Mouse (Mus musculus) lung, postnatal 0 days (tissue): ENCODE results near the gene Cdkl2. TPM values are rescaled to one million over a fixed set of nuclear protein-coding genes. Genes with fewer than 3 reads are reported as not detected.

Source experiments
- ATAC-seq: fragments of 200-750 bp; cut with Nextera tagmentation; 2 replicates; pipeline ENCODE4 v1.8.0; 2017; ENCODE audit warnings: moderate library complexity
- DNase-seq: peaks from one replicate; pipeline ENCODE4 v3.0.0-alpha.2; 2016; ENCODE audit warnings: low spot score
- H3K27ac ChIP-seq: fragments of 300-500 bp; sonication (generic); 2 replicates; pipeline ENCODE4 v1.5.1; 2014; ENCODE audit warnings: antibody characterized with exemption, mild to moderate bottlenecking, low read length, mixed read lengths
- H3K27me3 ChIP-seq: fragments of 300-500 bp; sonication (generic); replicated peaks from 2 replicates; pipeline ENCODE4 v1.6.1; 2014; ENCODE audit warnings: low read length, mixed read lengths; ENCODE audit not compliant: insufficient read depth
- H3K36me3 ChIP-seq: fragments of 300-500 bp; sonication (generic); 2 replicates; pipeline ENCODE4 v1.6.1; 2014; ENCODE audit warnings: low read length, mixed read lengths; ENCODE audit not compliant: insufficient read depth
- H3K4me1 ChIP-seq: fragments of 300-500 bp; sonication (generic); 2 replicates; pipeline ENCODE4 v1.6.1; 2014; ENCODE audit warnings: antibody characterized with exemption, low read depth, low read length, mixed read lengths; ENCODE audit not compliant: insufficient read depth
- H3K4me2 ChIP-seq: fragments of 300-500 bp; sonication (generic); replicated peaks from 2 replicates; pipeline ENCODE4 v1.6.1; 2014; ENCODE audit warnings: low read depth, mild to moderate bottlenecking, low read length, moderate library complexity, mixed read lengths
- H3K4me3 ChIP-seq: fragments of 300-500 bp; sonication (generic); 2 replicates; pipeline ENCODE4 v1.5.1; 2014; ENCODE audit warnings: low read depth, low read length
- H3K9ac ChIP-seq: fragments of 300-500 bp; sonication (generic); replicated peaks from 2 replicates; pipeline ENCODE4 v1.6.1; 2014; ENCODE audit warnings: low read depth, mild to moderate bottlenecking
- H3K9me3 ChIP-seq: fragments of 300-500 bp; sonication (generic); 2 replicates; pipeline ENCODE4 v1.6.1; 2016; ENCODE audit warnings: low read length, mixed read lengths
- CTCF ChIP-seq: IDR thresholded peaks from 2 replicates; pipeline ENCODE4 v1.5.1; 2016; ENCODE audit warnings: antibody characterized with exemption, mild to moderate bottlenecking
- EP300 ChIP-seq: IDR thresholded peaks from 2 replicates; pipeline ENCODE4 v1.6.1; 2016; ENCODE audit warnings: antibody characterized with exemption, mild to moderate bottlenecking, control low read depth
- WGBS: fragments of 180-500 bp; shearing (Covaris S2); extraction: QIAGEN DNeasy Blood & Tissue Kit; methylation state at CpG from one replicate; pipeline ENCODE4 v1.1.7; 2014; 5-methylcytosine and 5-hydroxymethylcytosine counted together
- polyA plus RNA-seq: library from polyadenylated mRNA; unstranded; fragments of >200 nt; fragmentation: Nextera tagmentation; extraction: Ambion mirVana; gene quantifications from 2 replicates; pipeline ENCODE4 v1.2.1, GENCODE M21; 2015

Cdkl2 gene
- polyA plus RNA-seq, 1 experiment from 2014 or later, result 5.1 TPM

- Histone ChIP-seq H3K36me3 (peaks cover 37% of the 10 kb centered on the region; the same call in 1 of the 2 replicates), H3K9me3 (no peaks in the 10 kb centered on the region), H3K27me3 (no peaks in the 10 kb centered on the region), H3K4me1 (no peaks in the 10 kb centered on the region), H3K9ac (no peak overlapping the region), H3K27ac (no peak overlapping the region), H3K4me3 (no peak overlapping the region), H3K4me2 (no peak overlapping the region)
- whole genome bisulfite sequencing, result 81% methylated on average over 6 of the region's 6 CpGs
- TF ChIP-seq EP300 (no peak), CTCF (no peak)
- DNase-seq, result peak; percentile 5
- ATAC-seq, result no peak
Observed at GRCm38 (mm10) chr5:92052866-92053265, 9.2 kb upstream of the Cdkl2 start.

GRCm38 (mm10) chr5:92050419-92050818 lies 6.7 kb upstream of the Cdkl2 start:
- no peak for ATAC-seq
- H3K9ac ChIP-seq, result no peak overlapping the region
- no peak overlapping the region for H3K4me2 ChIP-seq
- H3K4me3 ChIP-seq, result no peak overlapping the region
- H3K27me3 ChIP-seq, result no peaks in the 10 kb centered on the region
- 86% methylated on average over 3 of the region's 3 CpGs for WGBS
- DNase-seq, result no peak
- peaks cover 16% of the 10 kb centered on the region; the same call in 1 of the 2 replicates for H3K36me3 ChIP-seq
- no peak overlapping the region for H3K27ac ChIP-seq
- no peaks in the 10 kb centered on the region for H3K4me1 ChIP-seq
- H3K9me3 ChIP-seq, result no peaks in the 10 kb centered on the region
- TF ChIP-seq CTCF (no peak), EP300 (no peak)

DNA sequence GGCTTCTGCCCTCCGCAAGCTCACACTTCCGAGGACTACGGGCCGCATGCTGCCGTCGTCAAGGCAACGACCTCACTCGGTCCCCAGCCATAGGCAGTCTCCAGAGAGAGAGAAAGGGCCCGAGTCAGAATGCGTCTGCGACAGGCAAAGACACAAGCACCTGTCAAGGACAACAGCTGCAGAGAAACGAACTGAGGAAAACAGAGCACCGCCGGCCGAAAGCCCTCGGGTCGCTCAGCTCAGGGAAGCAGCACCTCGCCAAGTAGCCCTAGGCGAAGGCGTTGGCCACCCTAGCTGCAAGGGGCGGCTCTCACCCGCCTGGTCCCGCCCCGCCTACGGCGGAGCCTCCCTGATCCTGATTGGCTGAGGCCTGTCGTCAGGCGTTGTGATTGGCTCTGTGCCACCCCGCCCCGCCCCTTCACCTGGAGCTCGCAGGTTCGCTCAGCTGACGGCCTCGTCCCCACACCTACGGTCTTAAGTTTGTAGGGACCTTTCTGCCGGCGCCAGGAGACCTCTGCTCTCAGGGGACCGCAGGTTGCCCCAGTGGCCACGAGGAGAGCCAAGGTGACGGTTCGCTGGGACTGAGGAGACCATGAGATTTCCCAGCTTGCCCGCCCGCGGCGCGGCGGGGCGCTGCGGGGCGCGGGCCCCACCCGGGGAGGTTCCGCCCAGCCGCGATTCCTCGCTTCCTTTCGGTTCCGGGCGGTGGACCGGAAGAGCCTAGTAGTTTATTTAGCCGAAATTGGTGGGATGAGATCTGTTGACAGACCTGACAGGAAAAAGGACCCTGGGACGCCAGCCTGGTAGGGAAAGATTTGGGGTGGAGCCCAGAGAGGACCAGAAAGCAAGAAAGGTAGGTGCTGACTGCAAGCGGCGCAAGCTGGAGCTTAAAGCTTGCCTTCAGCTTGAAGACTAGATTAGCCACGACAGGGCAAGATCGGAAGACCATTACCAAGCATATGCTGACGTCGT lies 1.0 kb downstream of the Cdkl2 start:
- Histone ChIP-seq H3K36me3 (no peaks in the 10 kb centered on the region), H3K4me2 (peak overlapping the region; percentile 77), H3K9ac (peak overlapping the region; percentile 58), H3K27me3 (no peaks in the 10 kb centered on the region), H3K27ac (peak overlapping the region; percentile 77), H3K4me1 (no peaks in the 10 kb centered on the region), H3K4me3 (peak overlapping the region; percentile 84), H3K9me3 (no peaks in the 10 kb centered on the region)
- peak; percentile 95 for DNase-seq
- WGBS, result under 1% methylated on average over 68 of the region's 68 CpGs
- no peak; the same call in 1 of the 2 replicates for TF ChIP-seq CTCF
- TF ChIP-seq EP300, result no peak
- ATAC-seq, result peak; percentile 100

DNA sequence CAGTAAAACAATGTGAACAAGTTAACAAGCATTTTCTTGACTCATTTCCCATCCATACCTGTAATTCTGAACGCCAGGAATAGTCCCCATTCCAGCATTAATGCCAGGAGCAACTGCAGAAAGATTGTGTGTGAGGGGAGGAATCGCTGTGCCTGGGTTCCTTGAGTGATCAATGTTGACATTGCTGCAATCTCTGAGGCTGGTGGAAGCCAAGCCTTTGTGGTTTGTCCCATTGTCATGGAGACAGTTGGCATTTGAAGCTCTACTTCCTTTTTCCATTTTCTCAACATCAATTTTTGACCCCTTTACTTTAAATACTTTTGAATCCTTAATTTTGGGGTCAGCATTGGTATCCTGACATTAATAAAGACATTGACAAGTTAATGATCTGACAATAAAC lies 23.7 kb downstream of the Cdkl2 start:
- Histone ChIP-seq H3K27ac (no peak overlapping the region), H3K9me3 (no peaks in the 10 kb centered on the region), H3K4me3 (no peak overlapping the region), H3K36me3 (no peaks in the 10 kb centered on the region), H3K4me1 (no peaks in the 10 kb centered on the region), H3K9ac (no peak overlapping the region), H3K27me3 (no peaks in the 10 kb centered on the region), H3K4me2 (no peak overlapping the region)
- no peak for DNase-seq
- ATAC-seq, result no peak
- TF ChIP-seq CTCF (no peak), EP300 (no peak)
- WGBS, result 35% methylated on average over 2 of the region's 2 CpGs

DNA sequence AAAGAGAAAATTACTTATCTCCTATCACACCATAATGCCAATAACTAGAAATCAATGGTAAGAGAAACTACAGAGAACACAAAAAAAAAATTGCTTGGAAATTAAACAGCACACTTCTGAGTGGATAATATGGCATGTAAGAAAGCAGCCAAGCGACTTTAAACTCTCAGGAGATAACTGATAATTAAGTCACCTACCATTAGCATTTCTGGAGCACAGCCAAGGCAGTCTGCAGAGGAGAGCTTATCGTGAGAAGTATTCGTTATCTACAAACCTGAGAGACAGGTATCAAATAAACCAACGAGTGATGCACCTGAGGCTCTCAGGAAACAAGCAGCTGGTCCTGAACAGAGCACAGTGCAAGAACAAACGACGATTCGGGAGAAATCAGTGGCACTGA lies 31.9 kb downstream of the Cdkl2 start:
- Histone ChIP-seq H3K27me3 (no peaks in the 10 kb centered on the region), H3K9ac (no peak overlapping the region), H3K27ac (no peak overlapping the region), H3K36me3 (no peaks in the 10 kb centered on the region), H3K4me3 (no peak overlapping the region), H3K9me3 (no peaks in the 10 kb centered on the region), H3K4me1 (no peaks in the 10 kb centered on the region), H3K4me2 (no peak overlapping the region)
- ATAC-seq, result no peak
- no peak for TF ChIP-seq CTCF
- no peak for TF ChIP-seq EP300
- 41% methylated on average over 7 of the region's 7 CpGs for whole genome bisulfite sequencing
- no peak for DNase-seq

DNA sequence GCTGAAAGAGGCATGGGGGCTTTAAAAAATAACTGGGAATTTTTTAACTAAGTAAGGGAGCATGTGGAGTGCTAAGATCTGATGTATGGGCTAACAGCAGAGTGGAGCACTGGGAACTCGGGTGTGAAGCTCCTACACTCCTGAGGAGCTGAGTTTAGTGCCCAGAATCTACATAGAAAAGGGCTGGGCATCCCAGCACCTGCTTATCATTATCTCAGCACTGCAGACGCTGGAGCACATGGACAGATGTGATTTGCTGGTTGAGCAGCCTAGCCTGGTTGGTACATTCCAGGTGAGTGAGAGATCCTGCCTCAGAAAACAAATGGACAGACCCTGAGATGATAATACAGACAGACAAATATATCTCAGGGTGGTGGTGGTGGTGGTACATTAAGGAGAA lies 33.9 kb downstream of the Cdkl2 start:
- TF ChIP-seq CTCF (no peak), EP300 (no peak)
- no peak overlapping the region for H3K4me3 ChIP-seq
- ATAC-seq (no peak), DNase-seq (no peak)
- no peaks in the 10 kb centered on the region for H3K9me3 ChIP-seq
- no peak overlapping the region for H3K4me2 ChIP-seq
- no peaks in the 10 kb centered on the region for H3K27me3 ChIP-seq
- no peak overlapping the region for H3K27ac ChIP-seq
- H3K9ac ChIP-seq, result no peak overlapping the region
- no peaks in the 10 kb centered on the region for H3K36me3 ChIP-seq
- no peaks in the 10 kb centered on the region for H3K4me1 ChIP-seq
- 29% methylated on average over 2 of the region's 2 CpGs for WGBS
